Mouse (Mus musculus): Measurements from ENCODE around the gene Spag17. TPM values are rescaled to one million over a fixed set of nuclear protein-coding genes. Genes with fewer than 3 reads are reported as not detected.
A peak's percentile ranks its signal among the peaks of the same experiment; 100 is the strongest.

The Spag17 gene
- polyA plus RNA-seq, 1 experiment from 2014 or later = 0.30 TPM

GRCm38 (mm10) chr3:99922944-99923343 lies 37.7 kb downstream of the Spag17 start:
- Histone ChIP-seq H3K27ac (no peak overlapping the region), H3K36me3 (replicated peaks) (no peaks in the 10 kb centered on the region), H3K4me3 (no peak overlapping the region), H3K4me1 (no peaks in the 10 kb centered on the region), H3K9me3 (no peaks in the 10 kb centered on the region), H3K27me3 (ENCODE audit: poor library complexity, severe bottlenecking) (no peaks in the 10 kb centered on the region)
- WGBS = 93% methylated on average over 3 of the region's 3 CpGs
- no peak for DNase-seq (ENCODE audit: extremely low spot score, low spot score)

- Histone ChIP-seq H3K27me3 (ENCODE audit: poor library complexity, severe bottlenecking) (no peaks in the 10 kb centered on the region), H3K4me3 (no peak overlapping the region), H3K36me3 (replicated peaks) (no peaks in the 10 kb centered on the region), H3K9me3 (no peaks in the 10 kb centered on the region), H3K27ac (no peak overlapping the region), H3K4me1 (no peaks in the 10 kb centered on the region)
- 78% methylated on average over 12 of the region's 12 CpGs for WGBS
- no peak for DNase-seq (ENCODE audit: extremely low spot score, low spot score)
Observed at GRCm38 (mm10) chr3:99930920-99931620, 45.9 kb downstream of the Spag17 start.

DNA sequence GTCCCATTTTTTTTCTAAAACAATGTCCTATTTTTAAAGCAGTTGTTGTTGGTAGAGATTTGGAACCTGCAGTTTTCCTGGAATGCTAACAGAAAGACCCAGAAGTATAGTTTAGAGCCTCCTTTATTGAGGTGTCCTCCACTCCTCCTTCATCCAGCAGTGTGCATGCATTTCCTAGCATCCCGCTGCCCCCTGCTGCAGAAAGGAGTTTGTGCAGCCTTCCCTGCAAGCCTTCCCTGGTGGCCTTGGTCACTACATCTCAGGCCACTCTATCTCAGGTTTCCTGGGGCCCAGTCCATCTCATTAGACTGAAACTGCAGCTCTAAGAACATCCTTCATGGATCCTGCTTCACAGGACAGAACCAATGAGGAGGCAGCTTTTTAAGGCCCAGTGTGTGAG lies 51.0 kb downstream of the Spag17 start:
- Histone ChIP-seq H3K36me3 (replicated peaks) (no peaks in the 10 kb centered on the region), H3K27ac (no peak overlapping the region), H3K9me3 (no peaks in the 10 kb centered on the region), H3K4me3 (no peak overlapping the region), H3K4me1 (no peaks in the 10 kb centered on the region), H3K27me3 (ENCODE audit: poor library complexity, severe bottlenecking) (no peaks in the 10 kb centered on the region)
- peak; percentile 30 for DNase-seq (ENCODE audit: extremely low spot score, low spot score)
- 36% methylated on average over 1 of the region's 1 CpGs for WGBS

GRCm38 (mm10) chr3:99938611-99939286 lies 53.5 kb downstream of the Spag17 start:
- 37% methylated on average over 8 of the region's 8 CpGs for WGBS
- peak; percentile 54 for DNase-seq (ENCODE audit: extremely low spot score, low spot score)

DNA sequence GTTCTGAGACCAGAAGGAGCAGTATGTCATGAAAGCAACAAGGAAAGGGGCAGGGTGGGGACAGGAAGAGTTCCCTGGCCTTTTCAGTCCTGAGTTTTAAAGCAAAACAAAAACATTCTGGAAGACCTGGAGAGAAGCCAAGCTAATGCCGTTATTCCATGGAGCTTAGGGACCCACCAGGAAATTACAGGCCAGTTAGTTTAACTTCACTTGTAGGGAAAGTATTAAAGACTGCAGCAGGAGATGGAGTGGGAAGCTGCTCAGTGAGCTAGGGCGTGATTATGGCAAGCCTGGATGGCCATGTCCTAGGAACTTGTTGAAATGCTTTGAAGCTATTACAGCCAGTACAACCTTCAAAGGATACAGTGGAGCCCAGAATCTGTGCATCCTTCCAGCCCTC lies 60.0 kb downstream of the Spag17 start:
- no peaks in the 10 kb centered on the region for H3K9me3 ChIP-seq
- no peaks in the 10 kb centered on the region for H3K36me3 ChIP-seq (replicated peaks)
- H3K4me1 ChIP-seq = no peaks in the 10 kb centered on the region
- WGBS = 76% methylated on average over 2 of the region's 2 CpGs
- no peaks in the 10 kb centered on the region for H3K27me3 ChIP-seq (ENCODE audit: poor library complexity, severe bottlenecking)
- no peak for DNase-seq (ENCODE audit: extremely low spot score, low spot score)
- H3K4me3 ChIP-seq = no peak overlapping the region
- H3K27ac ChIP-seq = no peak overlapping the region

More at GRCm38 (mm10) chr3:99938611-99939286, 53.5 kb downstream of the Spag17 start:
- no peak overlapping the region for H3K4me3 ChIP-seq
- no peaks in the 10 kb centered on the region for H3K36me3 ChIP-seq (replicated peaks)
- H3K27me3 ChIP-seq (ENCODE audit: poor library complexity, severe bottlenecking) = no peaks in the 10 kb centered on the region
- H3K4me1 ChIP-seq = no peaks in the 10 kb centered on the region
- no peaks in the 10 kb centered on the region for H3K9me3 ChIP-seq
- no peak overlapping the region for H3K27ac ChIP-seq

DNA sequence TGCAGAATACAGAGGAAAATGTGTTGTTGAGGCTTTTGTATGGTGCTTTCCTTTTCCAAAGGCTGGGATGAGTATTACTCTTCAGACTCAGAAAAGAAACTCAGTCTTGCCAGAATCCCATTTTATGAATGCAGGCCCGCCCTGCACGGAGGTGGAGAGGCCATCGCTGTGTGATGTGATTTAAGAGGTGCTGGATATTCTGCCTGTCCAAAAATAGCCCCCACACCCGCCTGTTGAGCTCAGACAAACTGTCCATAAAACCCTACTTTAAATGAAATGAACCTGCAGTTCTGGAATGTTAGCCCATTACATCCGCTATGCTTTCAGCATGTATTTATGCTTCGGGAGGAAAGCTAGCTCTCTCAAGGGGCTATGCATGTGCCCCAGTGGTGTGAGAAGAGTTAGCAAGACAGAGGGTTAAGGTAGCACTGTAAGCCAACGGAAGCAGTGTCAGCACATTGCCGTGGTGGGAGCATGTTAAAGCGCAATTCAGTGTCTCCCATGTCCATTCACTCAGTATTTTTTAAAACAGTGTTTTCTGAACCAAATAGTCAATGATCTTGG lies 68.9 kb downstream of the Spag17 start:
- H3K4me1 ChIP-seq = no peaks in the 10 kb centered on the region
- WGBS = 88% methylated on average over 9 of the region's 9 CpGs
- DNase-seq (ENCODE audit: extremely low spot score, low spot score) = no peak
- H3K27ac ChIP-seq = no peak overlapping the region
- H3K4me3 ChIP-seq = no peak overlapping the region
- no peaks in the 10 kb centered on the region for H3K36me3 ChIP-seq (replicated peaks)
- H3K9me3 ChIP-seq = no peaks in the 10 kb centered on the region
- no peaks in the 10 kb centered on the region for H3K27me3 ChIP-seq (ENCODE audit: poor library complexity, severe bottlenecking)

DNA sequence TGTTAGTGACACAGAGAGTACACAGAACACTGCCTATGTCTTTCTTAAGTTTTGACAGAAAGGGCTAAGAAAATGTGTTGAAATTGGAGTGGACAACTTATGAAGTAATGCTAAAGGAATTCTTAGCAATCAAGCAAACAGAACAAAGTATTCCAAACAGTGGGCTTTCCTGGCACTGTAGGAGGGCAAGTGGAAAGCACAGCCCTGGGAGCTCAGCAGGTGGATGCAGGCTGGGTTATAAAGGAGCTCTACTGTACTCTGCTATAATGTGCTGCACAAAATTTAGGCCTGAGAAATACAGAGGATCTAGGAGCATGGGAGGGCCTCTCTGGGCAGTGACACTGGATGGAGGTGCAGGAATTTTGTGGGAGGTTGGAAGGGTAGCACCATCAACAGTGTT lies 71.3 kb downstream of the Spag17 start:
- Histone ChIP-seq H3K27ac (no peak overlapping the region), H3K36me3 (replicated peaks) (no peaks in the 10 kb centered on the region), H3K27me3 (ENCODE audit: poor library complexity, severe bottlenecking) (no peaks in the 10 kb centered on the region), H3K9me3 (no peaks in the 10 kb centered on the region), H3K4me1 (peaks cover 8% of the 10 kb centered on the region), H3K4me3 (no peak overlapping the region)
- DNase-seq (ENCODE audit: extremely low spot score, low spot score) = no peak

- no peak for DNase-seq (ENCODE audit: extremely low spot score, low spot score)
- 76% methylated on average over 7 of the region's 7 CpGs for WGBS
- H3K4me3 ChIP-seq = no peak overlapping the region
- no peaks in the 10 kb centered on the region for H3K27me3 ChIP-seq (ENCODE audit: poor library complexity, severe bottlenecking)
- H3K36me3 ChIP-seq (replicated peaks) = no peaks in the 10 kb centered on the region
- no peak overlapping the region for H3K27ac ChIP-seq
- H3K4me1 ChIP-seq = peaks cover 8% of the 10 kb centered on the region
- no peaks in the 10 kb centered on the region for H3K9me3 ChIP-seq
Observed at GRCm38 (mm10) chr3:99959805-99960485, 74.7 kb downstream of the Spag17 start.

DNA sequence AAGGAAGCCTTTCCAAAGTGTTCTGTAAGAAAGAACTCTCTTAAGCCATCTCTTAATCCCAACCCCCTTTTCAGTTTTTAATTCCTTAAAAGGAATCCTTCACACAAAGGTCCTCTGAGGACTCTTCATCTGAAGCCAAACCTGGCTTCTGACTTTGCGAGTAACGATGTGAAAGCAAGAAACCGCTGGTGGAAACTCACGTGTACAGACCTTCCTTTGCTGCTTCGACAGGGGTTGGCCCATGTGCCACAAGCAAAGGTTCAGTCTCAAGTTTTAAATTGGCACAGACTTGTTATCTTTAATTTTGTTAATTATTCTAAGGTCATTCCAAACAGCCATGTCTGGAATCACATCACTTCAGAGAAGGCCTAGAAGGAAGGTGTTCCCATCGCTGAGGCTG lies 79.1 kb downstream of the Spag17 start:
- Histone ChIP-seq H3K4me1 (peaks cover 18% of the 10 kb centered on the region), H3K36me3 (replicated peaks) (no peaks in the 10 kb centered on the region), H3K4me3 (no peak overlapping the region), H3K9me3 (no peaks in the 10 kb centered on the region), H3K27ac (no peak overlapping the region), H3K27me3 (ENCODE audit: poor library complexity, severe bottlenecking) (no peaks in the 10 kb centered on the region)
- DNase-seq (ENCODE audit: extremely low spot score, low spot score) = no peak
- WGBS = 83% methylated on average over 6 of the region's 6 CpGs

- no peaks in the 10 kb centered on the region for H3K36me3 ChIP-seq (replicated peaks)
- H3K27ac ChIP-seq = no peak overlapping the region
- H3K27me3 ChIP-seq (ENCODE audit: poor library complexity, severe bottlenecking) = no peaks in the 10 kb centered on the region
- no peak overlapping the region for H3K4me3 ChIP-seq
- 64% methylated on average over 4 of the region's 4 CpGs for WGBS
- H3K9me3 ChIP-seq = no peaks in the 10 kb centered on the region
- peaks cover 10% of the 10 kb centered on the region; the same call in 1 of the 2 replicates for H3K4me1 ChIP-seq
- DNase-seq (ENCODE audit: extremely low spot score, low spot score) = no peak
Observed at GRCm38 (mm10) chr3:99965863-99966262, 80.7 kb downstream of the Spag17 start.

DNA sequence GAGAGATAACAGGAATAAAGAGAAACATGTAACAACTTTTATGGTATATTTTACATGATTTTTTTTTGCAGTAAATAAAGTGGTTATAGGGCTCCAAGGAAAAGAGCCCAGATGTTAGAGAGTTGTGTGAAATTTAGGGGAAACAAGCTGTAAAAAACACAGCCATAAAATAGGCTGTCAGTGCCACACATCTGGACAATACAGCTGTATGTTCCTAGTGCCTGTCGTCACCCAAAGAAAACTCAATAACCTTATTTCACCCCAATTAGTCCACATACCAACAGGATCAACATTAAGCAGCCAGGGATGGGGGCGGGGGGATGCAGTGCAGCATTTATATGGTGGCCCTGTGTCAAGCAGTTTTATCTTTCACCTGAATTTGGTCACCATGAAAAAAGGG lies 81.1 kb downstream of the Spag17 start:
- H3K27me3 ChIP-seq (ENCODE audit: poor library complexity, severe bottlenecking) = no peaks in the 10 kb centered on the region
- peaks cover 10% of the 10 kb centered on the region; the same call in 1 of the 2 replicates for H3K4me1 ChIP-seq
- 67% methylated on average over 2 of the region's 2 CpGs for WGBS
- no peaks in the 10 kb centered on the region for H3K36me3 ChIP-seq (replicated peaks)
- H3K27ac ChIP-seq = no peak overlapping the region
- no peak overlapping the region for H3K4me3 ChIP-seq
- H3K9me3 ChIP-seq = no peaks in the 10 kb centered on the region
- DNase-seq (ENCODE audit: extremely low spot score, low spot score) = no peak

DNA sequence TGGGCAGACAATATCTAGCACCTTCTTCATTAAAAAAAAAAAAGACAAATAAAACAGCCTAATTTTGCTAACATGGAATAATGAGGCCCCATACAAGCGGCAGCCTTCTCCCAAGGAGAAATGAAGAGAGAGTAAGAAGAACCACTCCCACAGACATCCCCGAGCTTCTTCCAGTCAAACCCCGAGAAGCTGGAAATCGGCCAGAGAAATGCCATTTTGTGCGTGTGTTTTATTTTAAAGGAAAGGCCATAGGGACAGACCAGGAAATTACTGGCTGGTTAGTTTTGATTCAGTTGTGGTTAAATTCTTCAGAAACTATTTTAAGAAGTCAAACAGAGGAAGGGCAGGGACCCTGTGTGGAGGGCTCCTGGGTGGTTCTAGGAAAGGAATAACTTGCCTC lies 85.6 kb downstream of the Spag17 start:
- 81% methylated on average over 5 of the region's 5 CpGs for WGBS
- peaks cover 5% of the 10 kb centered on the region; the same call in 1 of the 2 replicates for H3K4me1 ChIP-seq
- DNase-seq (ENCODE audit: extremely low spot score, low spot score) = no peak

GRCm38 (mm10) chr3:99981046-99981445 lies 95.8 kb downstream of the Spag17 start:
- Histone ChIP-seq H3K27ac (no peak overlapping the region), H3K4me1 (no peaks in the 10 kb centered on the region), H3K9me3 (no peaks in the 10 kb centered on the region), H3K4me3 (no peak overlapping the region), H3K27me3 (ENCODE audit: poor library complexity, severe bottlenecking) (no peaks in the 10 kb centered on the region), H3K36me3 (replicated peaks) (no peaks in the 10 kb centered on the region)
- no peak for DNase-seq (ENCODE audit: extremely low spot score, low spot score)
- WGBS = 66% methylated on average over 7 of the region's 7 CpGs

More for the DNA sequence above, 85.6 kb downstream of the Spag17 start:
- H3K9me3 ChIP-seq = no peaks in the 10 kb centered on the region
- H3K27me3 ChIP-seq (ENCODE audit: poor library complexity, severe bottlenecking) = no peaks in the 10 kb centered on the region
- H3K36me3 ChIP-seq (replicated peaks) = no peaks in the 10 kb centered on the region
- no peak overlapping the region for H3K4me3 ChIP-seq
- H3K27ac ChIP-seq = no peak overlapping the region
